Mouse (Mus musculus): ENCODE data around the gene Lamb2. TPM values are rescaled to one million over a fixed set of nuclear protein-coding genes. Genes with fewer than 3 reads are reported as not detected.

The Lamb2 gene
- polyA plus RNA-seq (2014; fragmentation: Nextera tagmentation; extraction: Ambion mirVana): 18.0 and 18.9 TPM in 2 replicates

GRCm38 (mm10) chr9:108479721-108480351, at the start of gene Lamb2:
Gene Lamb2, plus strand, starts transcription at chr9:108479736.
- ATAC-seq (ENCODE audit: insufficient number of reproducible peaks, low FRiP score, low TSS enrichment, low read depth) (no peak), DNase-seq (ENCODE audit: low spot score) (peak; percentile 46)
- Histone ChIP-seq H3K36me3 (ENCODE audit: control insufficient read depth, insufficient read depth, low read length) (peaks cover 8% of the 10 kb centered on the region; the same call in 1 of the 2 replicates), H3K4me3 (ENCODE audit: low read depth, low read length) (peak within 1 kb of the TSS; percentile 32), H3K27ac (replicated peaks; ENCODE audit: low read depth, low read length) (peak within 1 kb of the TSS; percentile 67), H3K4me2 (ENCODE audit: low read depth, severe bottlenecking) (peak within 1 kb of the TSS; percentile 72), H3K27me3 (ENCODE audit: control insufficient read depth, insufficient read depth, low read length) (no peaks in the 10 kb centered on the region), H3K4me1 (ENCODE audit: control insufficient read depth, insufficient read depth, low read length) (peaks cover 7% of the 10 kb centered on the region), H3K9ac (ENCODE audit: low read length) (peak within 1 kb of the TSS; percentile 41), H3K9me3 (ENCODE audit: control insufficient read depth, low read length) (no peaks in the 10 kb centered on the region)
- WGBS: 14% methylated on average over 10 of the region's 10 CpGs

GRCm38 (mm10) chr9:108431431-108432067, 48.0 kb upstream of the Lamb2 start:
- Histone ChIP-seq H3K4me3 (ENCODE audit: low read depth, low read length) (no peak overlapping the region), H3K36me3 (ENCODE audit: control insufficient read depth, insufficient read depth, low read length) (no peaks in the 10 kb centered on the region), H3K27ac (replicated peaks; ENCODE audit: low read depth, low read length) (no peak overlapping the region), H3K9ac (ENCODE audit: low read length) (0 out of 2 replicates have a peak overlapping the region, but pooled peaks have one; percentile 12), H3K4me2 (ENCODE audit: low read depth, severe bottlenecking) (peak overlapping the region; percentile 36), H3K27me3 (ENCODE audit: control insufficient read depth, insufficient read depth, low read length) (no peaks in the 10 kb centered on the region), H3K4me1 (ENCODE audit: control insufficient read depth, insufficient read depth, low read length) (0 out of 2 replicates have a peak, but pooled peaks cover 3% of the 10 kb centered on the region), H3K9me3 (ENCODE audit: control insufficient read depth, low read length) (no peaks in the 10 kb centered on the region)
- DNase-seq (ENCODE audit: low spot score) (peak; percentile 68), ATAC-seq (ENCODE audit: insufficient number of reproducible peaks, low FRiP score, low TSS enrichment, low read depth) (peak; percentile 44)
- 49% methylated on average over 32 of the region's 32 CpGs for WGBS

GRCm38 (mm10) chr9:108436182-108436581, 43.4 kb upstream of the Lamb2 start, which contains the start of gene BC048562:
Gene BC048562, plus strand, starts transcription at chr9:108436482.
- H3K4me2 ChIP-seq (ENCODE audit: low read depth, severe bottlenecking): no peak within 1 kb of the TSS
- no peak for ATAC-seq (ENCODE audit: insufficient number of reproducible peaks, low FRiP score, low TSS enrichment, low read depth)
- no peak within 1 kb of the TSS for H3K27ac ChIP-seq (replicated peaks; ENCODE audit: low read depth, low read length)
- H3K9me3 ChIP-seq (ENCODE audit: control insufficient read depth, low read length): no peaks in the 10 kb centered on the region
- no peak within 1 kb of the TSS for H3K9ac ChIP-seq (ENCODE audit: low read length)
- no peaks in the 10 kb centered on the region for H3K36me3 ChIP-seq (ENCODE audit: control insufficient read depth, insufficient read depth, low read length)
- 0 out of 2 replicates have a peak, but pooled peaks cover 3% of the 10 kb centered on the region for H3K4me1 ChIP-seq (ENCODE audit: control insufficient read depth, insufficient read depth, low read length)
- 79% methylated on average over 3 of the region's 3 CpGs for WGBS
- H3K27me3 ChIP-seq (ENCODE audit: control insufficient read depth, insufficient read depth, low read length): no peaks in the 10 kb centered on the region
- no peak for DNase-seq (ENCODE audit: low spot score)
- H3K4me3 ChIP-seq (ENCODE audit: low read depth, low read length): no peak within 1 kb of the TSS

- Histone ChIP-seq H3K4me1 (ENCODE audit: control insufficient read depth, insufficient read depth, low read length) (no peaks in the 10 kb centered on the region), H3K27ac (replicated peaks; ENCODE audit: low read depth, low read length) (no peak overlapping the region), H3K4me3 (ENCODE audit: low read depth, low read length) (no peak overlapping the region), H3K9ac (ENCODE audit: low read length) (no peak overlapping the region), H3K4me2 (ENCODE audit: low read depth, severe bottlenecking) (no peak overlapping the region), H3K36me3 (ENCODE audit: control insufficient read depth, insufficient read depth, low read length) (no peaks in the 10 kb centered on the region), H3K27me3 (ENCODE audit: control insufficient read depth, insufficient read depth, low read length) (no peaks in the 10 kb centered on the region), H3K9me3 (ENCODE audit: control insufficient read depth, low read length) (no peaks in the 10 kb centered on the region)
- ATAC-seq (ENCODE audit: insufficient number of reproducible peaks, low FRiP score, low TSS enrichment, low read depth): no peak
- 85% methylated on average over 6 of the region's 6 CpGs for WGBS
- no peak for DNase-seq (ENCODE audit: low spot score)
Measured at GRCm38 (mm10) chr9:108439176-108439575, 40.4 kb upstream of the Lamb2 start.

GRCm38 (mm10) chr9:108440485-108440884, 39.1 kb upstream of the Lamb2 start:
- Histone ChIP-seq H3K9ac (ENCODE audit: low read length) (no peak overlapping the region), H3K27ac (replicated peaks; ENCODE audit: low read depth, low read length) (no peak overlapping the region), H3K4me1 (ENCODE audit: control insufficient read depth, insufficient read depth, low read length) (no peaks in the 10 kb centered on the region), H3K27me3 (ENCODE audit: control insufficient read depth, insufficient read depth, low read length) (no peaks in the 10 kb centered on the region), H3K9me3 (ENCODE audit: control insufficient read depth, low read length) (no peaks in the 10 kb centered on the region), H3K4me3 (ENCODE audit: low read depth, low read length) (no peak overlapping the region), H3K36me3 (ENCODE audit: control insufficient read depth, insufficient read depth, low read length) (no peaks in the 10 kb centered on the region), H3K4me2 (ENCODE audit: low read depth, severe bottlenecking) (no peak overlapping the region)
- DNase-seq (ENCODE audit: low spot score) (no peak), ATAC-seq (ENCODE audit: insufficient number of reproducible peaks, low FRiP score, low TSS enrichment, low read depth) (no peak)
- 80% methylated on average over 5 of the region's 5 CpGs for WGBS

GRCm38 (mm10) chr9:108441236-108441919, 38.2 kb upstream of the Lamb2 start:
- Histone ChIP-seq H3K27ac (replicated peaks; ENCODE audit: low read depth, low read length) (no peak overlapping the region), H3K4me2 (ENCODE audit: low read depth, severe bottlenecking) (no peak overlapping the region), H3K4me3 (ENCODE audit: low read depth, low read length) (no peak overlapping the region), H3K27me3 (ENCODE audit: control insufficient read depth, insufficient read depth, low read length) (no peaks in the 10 kb centered on the region), H3K4me1 (ENCODE audit: control insufficient read depth, insufficient read depth, low read length) (no peaks in the 10 kb centered on the region), H3K9ac (ENCODE audit: low read length) (no peak overlapping the region), H3K36me3 (ENCODE audit: control insufficient read depth, insufficient read depth, low read length) (no peaks in the 10 kb centered on the region), H3K9me3 (ENCODE audit: control insufficient read depth, low read length) (no peaks in the 10 kb centered on the region)
- ATAC-seq (ENCODE audit: insufficient number of reproducible peaks, low FRiP score, low TSS enrichment, low read depth): no peak
- 93% methylated on average over 11 of the region's 11 CpGs for WGBS
- no peak for DNase-seq (ENCODE audit: low spot score)

GRCm38 (mm10) chr9:108445125-108445524, 34.4 kb upstream of the Lamb2 start:
- Histone ChIP-seq H3K9me3 (ENCODE audit: control insufficient read depth, low read length) (no peaks in the 10 kb centered on the region), H3K4me1 (ENCODE audit: control insufficient read depth, insufficient read depth, low read length) (peaks cover 6% of the 10 kb centered on the region), H3K36me3 (ENCODE audit: control insufficient read depth, insufficient read depth, low read length) (no peaks in the 10 kb centered on the region), H3K4me3 (ENCODE audit: low read depth, low read length) (no peak overlapping the region), H3K27me3 (ENCODE audit: control insufficient read depth, insufficient read depth, low read length) (no peaks in the 10 kb centered on the region), H3K9ac (ENCODE audit: low read length) (no peak overlapping the region), H3K27ac (replicated peaks; ENCODE audit: low read depth, low read length) (no peak overlapping the region), H3K4me2 (ENCODE audit: low read depth, severe bottlenecking) (no peak overlapping the region)
- DNase-seq (ENCODE audit: low spot score) (no peak), ATAC-seq (ENCODE audit: insufficient number of reproducible peaks, low FRiP score, low TSS enrichment, low read depth) (no peak)
- 67% methylated on average over 9 of the region's 9 CpGs for WGBS

GRCm38 (mm10) chr9:108449860-108450259, 29.7 kb upstream of the Lamb2 start:
- no peaks in the 10 kb centered on the region for H3K27me3 ChIP-seq (ENCODE audit: control insufficient read depth, insufficient read depth, low read length)
- no peak overlapping the region for H3K4me3 ChIP-seq (ENCODE audit: low read depth, low read length)
- DNase-seq (ENCODE audit: low spot score) (peak; percentile 66), ATAC-seq (ENCODE audit: insufficient number of reproducible peaks, low FRiP score, low TSS enrichment, low read depth) (no peak)
- H3K27ac ChIP-seq (replicated peaks; ENCODE audit: low read depth, low read length): no peak overlapping the region; the same call in 1 of the 2 replicates
- H3K4me1 ChIP-seq (ENCODE audit: control insufficient read depth, insufficient read depth, low read length): peaks cover 19% of the 10 kb centered on the region
- H3K9ac ChIP-seq (ENCODE audit: low read length): no peak overlapping the region
- no peaks in the 10 kb centered on the region for H3K9me3 ChIP-seq (ENCODE audit: control insufficient read depth, low read length)
- no peaks in the 10 kb centered on the region for H3K36me3 ChIP-seq (ENCODE audit: control insufficient read depth, insufficient read depth, low read length)
- WGBS: 57% methylated on average over 4 of the region's 4 CpGs
- H3K4me2 ChIP-seq (ENCODE audit: low read depth, severe bottlenecking): peak overlapping the region; percentile 17; the same call in 1 of the 2 replicates
